Mouse (Mus musculus) forebrain, embryonic 15.5 days (tissue): Measurements from ENCODE around the gene Mfsd12. TPM values are rescaled to one million over a fixed set of nuclear protein-coding genes. Genes with fewer than 3 reads are reported as not detected.
A peak's percentile ranks its signal among the peaks of the same experiment; 100 is the strongest.

Experiments used
- ATAC-seq: fragments of 200-750 bp; cut with Nextera tagmentation; replicated peaks from 2 replicates; pipeline ENCODE4 v1.8.0; 2017; ENCODE audit warnings: mild to moderate bottlenecking, moderate TSS enrichment, moderate library complexity
- H3K27ac ChIP-seq: fragments of 300-500 bp; sonication (generic); replicated peaks from 2 replicates; pipeline ENCODE4 v1.5.1; 2015; ENCODE audit warnings: mild to moderate bottlenecking, inconsistent platforms
- H3K27me3 ChIP-seq: fragments of 300-500 bp; sonication (generic); 2 replicates; pipeline ENCODE4 v1.6.1; 2015; ENCODE audit warnings: inconsistent platforms
- H3K36me3 ChIP-seq: fragments of 300-500 bp; sonication (generic); 2 replicates; pipeline ENCODE4 v1.6.1; 2015; ENCODE audit warnings: mild to moderate bottlenecking, inconsistent platforms
- H3K4me1 ChIP-seq: fragments of 300-500 bp; sonication (generic); 2 replicates; pipeline ENCODE4 v1.6.1; 2015; ENCODE audit warnings: inconsistent platforms
- H3K4me2 ChIP-seq: fragments of 300-500 bp; sonication (generic); replicated peaks from 2 replicates; pipeline ENCODE4 v1.6.1; 2015; ENCODE audit warnings: mild to moderate bottlenecking, inconsistent platforms
- H3K4me3 ChIP-seq: fragments of 300-500 bp; sonication (generic); 2 replicates; pipeline ENCODE4 v1.5.1; 2015; ENCODE audit warnings: mild to moderate bottlenecking, inconsistent platforms
- H3K9ac ChIP-seq: fragments of 300-500 bp; sonication (generic); replicated peaks from 2 replicates; pipeline ENCODE4 v1.6.1; 2015; ENCODE audit warnings: mild to moderate bottlenecking, inconsistent platforms
- H3K9me3 ChIP-seq: fragments of 300-500 bp; sonication (generic); 2 replicates; pipeline ENCODE4 v1.6.1; 2016; ENCODE audit warnings: inconsistent platforms
- WGBS: fragments of 180-500 bp; shearing (Covaris S2); methylation state at CpG from one replicate; pipeline ENCODE4 v1.1.7; 2015; ENCODE audit warnings: mixed read lengths; 5-methylcytosine and 5-hydroxymethylcytosine counted together
- polyA plus RNA-seq: library from polyadenylated mRNA; unstranded; fragments of >200 nt; fragmentation: Nextera tagmentation; extraction: Ambion mirVana; gene quantifications from 2 replicates; pipeline ENCODE4 v1.2.1, GENCODE M21; 2015

The Mfsd12 gene
- polyA plus RNA-seq, result 11.2 and 11.9 TPM in 2 replicates

- WGBS, result 2% methylated on average over 79 of the region's 79 CpGs
- peak; percentile 95 for ATAC-seq
- H3K9me3 ChIP-seq, result no peaks in the 10 kb centered on the region
- no peak within 1 kb of the TSS for H3K27ac ChIP-seq
- H3K36me3 ChIP-seq, result no peaks in the 10 kb centered on the region
- H3K4me1 ChIP-seq, result peaks cover 19% of the 10 kb centered on the region
- peak within 1 kb of the TSS; percentile 76 for H3K9ac ChIP-seq
- H3K4me2 ChIP-seq, result peak within 1 kb of the TSS; percentile 96
- no peaks in the 10 kb centered on the region for H3K27me3 ChIP-seq
- H3K4me3 ChIP-seq, result peak within 1 kb of the TSS; percentile 79
Observed at GRCm38 (mm10) chr10:81356991-81357844, at the start of gene Mfsd12. Gene Mfsd12, plus strand, starts transcription at chr10:81357491.

- Histone ChIP-seq H3K27me3 (no peaks in the 10 kb centered on the region), H3K4me3 (no peak overlapping the region), H3K4me2 (no peak overlapping the region), H3K9ac (no peak overlapping the region), H3K4me1 (no peaks in the 10 kb centered on the region), H3K36me3 (peaks cover 88% of the 10 kb centered on the region), H3K9me3 (no peaks in the 10 kb centered on the region), H3K27ac (no peak overlapping the region)
- WGBS, result 91% methylated on average over 5 of the region's 5 CpGs
- ATAC-seq, result no peak
Observed at GRCm38 (mm10) chr10:81309571-81309970, 47.7 kb upstream of the Mfsd12 start.

DNA sequence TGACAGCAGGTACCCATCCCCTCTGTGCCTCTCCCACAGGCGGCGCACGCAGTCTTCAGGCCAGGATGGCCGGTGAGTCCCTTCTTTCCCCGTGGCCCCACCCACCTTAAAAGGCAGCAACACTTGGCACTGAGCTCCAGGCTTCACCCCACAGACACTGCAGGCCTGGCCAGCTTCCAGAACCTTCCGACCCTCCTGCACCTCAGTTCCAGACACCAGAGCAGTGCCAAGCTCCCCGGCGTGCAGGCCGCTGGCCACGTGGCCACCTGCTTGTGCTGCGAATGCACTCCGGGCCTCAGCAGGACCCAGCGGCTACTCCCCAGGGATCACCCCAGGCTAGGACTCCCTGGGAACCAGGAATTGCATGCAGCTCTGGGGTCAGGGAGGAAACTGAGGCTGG is 43.7 kb upstream of the Mfsd12 start:
- Histone ChIP-seq H3K9me3 (no peaks in the 10 kb centered on the region), H3K4me1 (peaks cover 5% of the 10 kb centered on the region; the same call in 1 of the 2 replicates), H3K4me3 (no peak overlapping the region), H3K27ac (no peak overlapping the region), H3K9ac (no peak overlapping the region), H3K27me3 (no peaks in the 10 kb centered on the region), H3K4me2 (no peak overlapping the region), H3K36me3 (peaks cover 85% of the 10 kb centered on the region)
- WGBS, result 90% methylated on average over 13 of the region's 13 CpGs
- no peak for ATAC-seq

DNA sequence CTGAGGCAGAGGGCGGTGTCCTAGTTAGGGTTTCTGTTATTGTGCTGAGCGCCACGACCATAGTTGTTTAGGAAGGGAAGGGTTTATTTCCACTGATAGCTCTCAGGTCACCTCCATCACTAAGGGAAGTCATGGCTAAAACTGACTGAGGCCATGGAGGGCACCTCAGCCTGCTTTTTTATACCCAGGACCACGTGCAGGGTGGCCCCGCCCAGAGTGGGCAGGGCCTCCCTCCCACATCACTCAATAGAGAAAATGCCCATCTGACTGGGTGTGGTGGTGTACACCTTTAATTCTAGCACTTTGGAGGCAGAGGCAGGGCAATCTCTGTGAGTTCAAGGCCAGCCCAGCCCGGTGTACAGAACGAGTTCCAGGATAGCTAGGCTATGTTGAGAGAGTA is 43.1 kb upstream of the Mfsd12 start:
- H3K4me2 ChIP-seq, result no peak overlapping the region
- H3K36me3 ChIP-seq, result peaks cover 79% of the 10 kb centered on the region
- WGBS, result 78% methylated on average over 7 of the region's 7 CpGs
- H3K9me3 ChIP-seq, result no peaks in the 10 kb centered on the region
- ATAC-seq, result no peak
- H3K4me3 ChIP-seq, result no peak overlapping the region
- H3K27ac ChIP-seq, result no peak overlapping the region
- H3K9ac ChIP-seq, result no peak overlapping the region
- H3K4me1 ChIP-seq, result peaks cover 8% of the 10 kb centered on the region
- H3K27me3 ChIP-seq, result no peaks in the 10 kb centered on the region

DNA sequence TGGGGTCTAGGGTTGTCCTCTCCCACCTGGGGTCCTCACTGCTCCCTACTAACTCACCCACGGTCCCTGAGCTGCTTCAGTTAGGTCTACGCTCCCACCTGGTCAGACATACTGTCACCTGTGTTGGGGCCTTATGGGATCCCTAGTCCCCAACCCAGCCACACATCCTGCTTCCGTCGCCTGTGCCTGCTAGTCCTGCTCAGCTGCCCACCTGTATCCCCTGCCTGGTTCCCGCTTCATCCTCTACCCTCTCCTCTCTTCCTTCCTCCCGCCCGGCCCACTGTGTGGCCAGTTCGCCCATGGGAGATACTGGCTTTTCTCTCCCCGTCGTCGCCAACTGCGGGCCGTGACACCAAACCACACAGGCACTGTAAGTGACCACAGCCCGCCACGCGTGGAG is 41.7 kb upstream of the Mfsd12 start:
- H3K4me2 ChIP-seq, result no peak overlapping the region
- H3K4me3 ChIP-seq, result no peak overlapping the region
- peaks cover 67% of the 10 kb centered on the region for H3K36me3 ChIP-seq
- 95% methylated on average over 16 of the region's 16 CpGs for whole genome bisulfite sequencing
- no peaks in the 10 kb centered on the region for H3K9me3 ChIP-seq
- H3K27ac ChIP-seq, result no peak overlapping the region
- H3K27me3 ChIP-seq, result no peaks in the 10 kb centered on the region
- ATAC-seq, result no peak
- H3K9ac ChIP-seq, result no peak overlapping the region
- peaks cover 16% of the 10 kb centered on the region for H3K4me1 ChIP-seq

DNA sequence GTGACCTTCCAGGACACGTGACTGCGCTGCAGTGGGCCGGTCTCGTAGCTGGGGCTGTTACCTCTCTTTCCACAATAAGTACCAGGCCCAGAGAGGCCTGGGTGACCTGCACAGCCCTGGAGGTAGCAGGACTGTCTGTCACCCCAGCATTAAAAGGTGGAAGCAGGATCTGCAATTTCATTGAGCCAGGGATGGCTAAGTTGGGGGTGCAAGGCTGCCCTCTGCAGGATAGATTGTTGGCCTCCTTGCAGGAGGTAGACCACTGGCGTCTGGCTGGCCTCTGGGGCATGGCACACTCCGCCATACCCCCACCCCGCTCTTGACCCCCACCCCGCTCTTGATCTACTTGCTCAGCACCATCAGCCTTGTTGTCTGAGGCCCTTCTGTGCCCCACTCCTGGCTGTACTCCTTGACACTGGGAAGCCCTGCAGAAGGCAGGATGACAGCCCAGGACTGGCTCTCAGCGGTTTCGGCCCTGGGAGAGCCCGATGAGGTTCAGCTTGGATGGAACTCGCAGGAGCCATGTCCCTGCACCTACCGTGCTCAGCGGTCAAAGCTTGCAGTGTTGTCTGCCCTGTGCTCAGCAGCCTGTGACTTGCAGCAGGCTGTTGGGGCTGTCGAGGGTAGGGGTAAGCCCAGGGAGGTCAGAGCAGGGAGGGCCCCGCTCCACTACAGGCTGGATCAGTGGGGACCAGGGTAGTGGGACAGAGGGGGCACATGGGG is 40.8 kb upstream of the Mfsd12 start:
- WGBS, result 48% methylated on average over 16 of the region's 16 CpGs
- H3K4me2 ChIP-seq, result no peak overlapping the region
- no peak for ATAC-seq

DNA sequence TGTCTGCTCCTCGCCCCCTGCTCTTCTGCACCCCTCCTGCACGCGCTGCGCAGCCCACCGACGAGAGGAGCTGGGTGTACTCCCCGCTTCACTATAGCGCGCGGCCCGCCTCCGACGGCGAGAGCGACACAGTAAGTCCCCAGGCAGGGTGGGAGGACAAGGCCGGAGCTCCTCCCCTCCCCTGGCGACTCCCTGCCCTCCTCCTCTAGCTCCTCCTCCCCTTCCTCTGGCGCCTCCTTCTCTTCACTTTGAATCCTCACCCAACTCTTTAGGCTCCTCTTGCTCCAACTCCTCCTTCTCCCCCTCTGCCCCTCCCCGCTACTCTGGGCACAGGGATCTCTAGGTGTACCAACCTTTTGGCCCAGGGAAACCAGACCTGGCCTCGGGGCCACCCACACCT is 40.0 kb upstream of the Mfsd12 start:
- Histone ChIP-seq H3K27ac (no peak overlapping the region), H3K4me1 (peaks cover 25% of the 10 kb centered on the region), H3K4me2 (no peak overlapping the region), H3K9ac (no peak overlapping the region), H3K4me3 (no peak overlapping the region), H3K36me3 (peaks cover 50% of the 10 kb centered on the region), H3K27me3 (no peaks in the 10 kb centered on the region), H3K9me3 (no peaks in the 10 kb centered on the region)
- WGBS, result 10% methylated on average over 19 of the region's 20 CpGs
- ATAC-seq, result no peak

More for the DNA sequence above, 40.8 kb upstream of the Mfsd12 start:
- peaks cover 17% of the 10 kb centered on the region for H3K4me1 ChIP-seq
- H3K9me3 ChIP-seq, result no peaks in the 10 kb centered on the region
- no peak overlapping the region for H3K9ac ChIP-seq
- no peak overlapping the region for H3K4me3 ChIP-seq
- no peaks in the 10 kb centered on the region for H3K27me3 ChIP-seq
- peaks cover 58% of the 10 kb centered on the region for H3K36me3 ChIP-seq
- H3K27ac ChIP-seq, result no peak overlapping the region

DNA sequence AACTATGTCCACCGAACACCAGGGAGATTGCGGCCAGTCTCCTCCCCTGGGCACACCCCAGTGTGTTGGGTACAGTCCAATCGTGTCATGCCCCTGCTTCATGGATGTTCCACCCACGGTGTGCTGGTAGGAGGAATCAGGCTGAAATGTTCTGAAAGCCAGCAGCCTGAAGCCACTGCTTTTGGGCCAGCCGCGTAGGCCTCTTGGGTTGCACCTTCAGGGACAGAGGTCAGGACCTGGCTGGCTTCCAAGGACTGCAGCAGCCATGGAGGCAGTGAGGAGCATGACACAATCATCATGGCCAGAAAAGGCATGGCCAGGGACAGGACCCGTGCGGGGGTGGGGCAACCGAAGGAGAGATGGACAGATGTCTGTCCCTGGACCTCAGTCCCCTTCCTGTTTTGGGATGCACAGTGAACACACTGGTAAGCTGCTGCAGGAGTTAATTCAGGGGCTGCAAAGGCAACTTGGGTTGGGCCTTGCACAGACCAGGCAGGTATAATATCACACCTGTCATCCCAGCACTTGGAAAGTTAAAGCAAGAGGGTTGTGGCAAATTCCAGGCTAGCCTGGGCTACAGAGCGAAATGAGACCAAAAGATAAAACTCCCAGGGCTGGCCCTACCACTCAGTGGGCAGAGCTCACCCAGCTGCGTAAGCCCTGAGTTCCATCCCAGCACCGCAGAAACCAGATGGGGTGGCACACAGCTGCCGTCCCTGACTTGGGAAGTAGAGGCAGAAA is 38.5 kb upstream of the Mfsd12 start:
- ATAC-seq, result no peak
- Histone ChIP-seq H3K27ac (no peak overlapping the region), H3K27me3 (no peaks in the 10 kb centered on the region), H3K36me3 (peaks cover 50% of the 10 kb centered on the region), H3K4me1 (peaks cover 28% of the 10 kb centered on the region), H3K9me3 (no peaks in the 10 kb centered on the region), H3K4me3 (no peak overlapping the region), H3K4me2 (no peak overlapping the region), H3K9ac (peak overlapping the region; percentile 39; the same call in 1 of the 2 replicates)
- 91% methylated on average over 13 of the region's 13 CpGs for WGBS

DNA sequence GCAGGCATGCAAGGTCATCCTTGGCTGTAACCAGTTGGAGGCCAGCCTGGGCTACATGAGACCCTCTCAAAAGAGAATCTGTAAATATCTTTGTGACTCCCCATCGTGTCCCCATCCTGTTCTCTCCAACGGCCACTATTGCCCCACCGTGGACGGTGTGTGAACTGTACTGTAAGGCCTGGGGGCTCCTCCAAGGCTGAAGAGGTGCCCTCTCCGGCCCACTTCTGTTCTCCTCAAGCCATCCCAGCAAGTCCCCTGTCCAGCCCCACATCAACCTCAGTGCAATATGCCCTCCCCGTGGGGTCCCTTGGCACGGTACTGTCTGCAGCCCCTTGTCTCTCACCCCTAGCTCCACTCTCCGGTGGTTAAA is 38.0 kb upstream of the Mfsd12 start:
- no peak for ATAC-seq
- Histone ChIP-seq H3K9ac (peak overlapping the region; percentile 39), H3K4me1 (peaks cover 28% of the 10 kb centered on the region), H3K27ac (peak overlapping the region; percentile 94), H3K27me3 (no peaks in the 10 kb centered on the region), H3K4me2 (peak overlapping the region; percentile 80), H3K9me3 (no peaks in the 10 kb centered on the region), H3K36me3 (peaks cover 50% of the 10 kb centered on the region), H3K4me3 (peak overlapping the region; percentile 72; the same call in 1 of the 2 replicates)
- WGBS, result 39% methylated on average over 8 of the region's 8 CpGs

- H3K9me3 ChIP-seq, result no peaks in the 10 kb centered on the region
- no peaks in the 10 kb centered on the region for H3K27me3 ChIP-seq
- peaks cover 28% of the 10 kb centered on the region for H3K4me1 ChIP-seq
- H3K36me3 ChIP-seq, result peaks cover 50% of the 10 kb centered on the region
- H3K9ac ChIP-seq, result peak overlapping the region; percentile 39
- H3K4me2 ChIP-seq, result peak overlapping the region; percentile 80
- 1% methylated on average over 38 of the region's 38 CpGs for WGBS
- peak; percentile 60 for ATAC-seq
- peak overlapping the region; percentile 72 for H3K4me3 ChIP-seq
- H3K27ac ChIP-seq, result peak overlapping the region; percentile 94
Observed at GRCm38 (mm10) chr10:81319741-81320549, 37.3 kb upstream of the Mfsd12 start.

- no peaks in the 10 kb centered on the region for H3K27me3 ChIP-seq
- peaks cover 28% of the 10 kb centered on the region for H3K4me1 ChIP-seq
- H3K9me3 ChIP-seq, result no peaks in the 10 kb centered on the region
- peaks cover 50% of the 10 kb centered on the region for H3K36me3 ChIP-seq
- H3K4me3 ChIP-seq, result peak within 1 kb of the TSS; percentile 72
- peak; percentile 93 for ATAC-seq
- peak within 1 kb of the TSS; percentile 74 for H3K9ac ChIP-seq
- H3K4me2 ChIP-seq, result peak within 1 kb of the TSS; percentile 80
- peak within 1 kb of the TSS; percentile 94 for H3K27ac ChIP-seq
- under 1% methylated on average over 68 of the region's 68 CpGs for WGBS
Observed at GRCm38 (mm10) chr10:81320550-81321347, 36.5 kb upstream of the Mfsd12 start, which contains the start of gene Cactin. Gene Cactin, plus strand, starts transcription at chr10:81321103.
